Mouse (Mus musculus): Measurements from ENCODE around the gene Lrrn2. TPM values are rescaled to one million over a fixed set of nuclear protein-coding genes. Genes with fewer than 3 reads are reported as not detected.
"Not testable (repeated sequence)": the region's sequence is repeated elsewhere in the genome, so short reads cannot be mapped to it uniquely, and the experiment has no call there.

The Lrrn2 gene
- polyA plus RNA-seq, 1 experiment: not detected

GRCm38 (mm10) chr1:132947811-132948210, 67.7 kb downstream of the Lrrn2 start:
- Histone ChIP-seq H3K4me1 (peaks cover 9% of the 10 kb centered on the region), H3K27me3 (replicated peaks) (peaks cover 76% of the 10 kb centered on the region), H3K4me3 (replicated peaks) (no peak overlapping the region), H3K36me3 (replicated peaks; ENCODE audit: low read length) (no peaks in the 10 kb centered on the region), H3K9me3 (no peaks in the 10 kb centered on the region)
- no peak for TF ChIP-seq FLI1 (IDR thresholded peaks at IDR 0.05; ENCODE audit: low read length)
- no peak for TF ChIP-seq GATA1 (IDR thresholded peaks at IDR 0.05; ENCODE audit: borderline replicate concordance, low read length)

DNA sequence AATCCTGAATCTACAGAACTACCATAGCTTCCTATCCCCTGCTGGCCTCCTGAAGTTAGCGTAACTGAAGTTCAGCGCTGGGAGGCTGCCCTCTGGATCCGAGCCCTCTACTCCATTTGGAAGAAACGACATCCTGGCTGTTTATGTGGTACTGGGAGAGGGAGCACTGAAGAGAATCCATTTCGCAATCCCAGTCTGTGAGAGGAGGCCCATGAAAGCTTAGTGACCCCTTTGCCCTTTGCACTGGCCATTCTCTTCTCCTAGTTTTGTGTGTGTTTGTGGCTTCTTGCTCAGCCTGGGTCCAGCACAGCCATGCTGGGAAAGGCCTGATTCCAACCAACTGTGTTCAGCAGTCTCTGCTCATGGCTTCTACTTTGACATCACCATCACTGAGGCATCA, 76.7 kb downstream of the Lrrn2 start:
- TF ChIP-seq FLI1 (IDR thresholded peaks at IDR 0.05; ENCODE audit: low read length): no peak
- no peak for TF ChIP-seq GATA1 (IDR thresholded peaks at IDR 0.05; ENCODE audit: borderline replicate concordance, low read length)
- Histone ChIP-seq H3K27me3 (replicated peaks) (peaks cover 79% of the 10 kb centered on the region), H3K4me3 (replicated peaks) (no peak overlapping the region), H3K36me3 (replicated peaks; ENCODE audit: low read length) (no peaks in the 10 kb centered on the region), H3K9me3 (peaks cover 3% of the 10 kb centered on the region; the same call in 1 of the 2 replicates), H3K4me1 (peaks cover 9% of the 10 kb centered on the region)

DNA sequence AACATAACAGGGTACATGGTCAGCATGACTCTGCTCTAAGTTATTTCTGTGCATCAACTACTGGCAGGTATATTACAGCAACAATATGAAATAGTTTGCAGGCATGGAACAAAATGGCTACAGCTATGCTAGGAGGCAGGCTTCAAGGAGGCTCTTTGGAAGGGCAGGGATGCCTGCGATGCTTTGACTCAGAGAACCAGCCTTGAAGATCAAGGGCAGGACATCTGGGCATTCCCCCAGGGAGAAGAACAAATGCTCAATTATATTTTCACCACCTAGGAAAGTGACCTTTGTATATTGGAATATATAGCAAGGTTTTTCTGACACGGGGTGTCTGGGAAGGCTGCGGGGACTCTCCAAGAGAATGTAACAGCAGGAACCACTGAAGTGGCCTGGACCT, 81.7 kb downstream of the Lrrn2 start:
- H3K4me3 ChIP-seq (replicated peaks): no peak overlapping the region
- H3K9me3 ChIP-seq: peaks cover 3% of the 10 kb centered on the region; the same call in 1 of the 2 replicates
- TF ChIP-seq FLI1 (IDR thresholded peaks at IDR 0.05; ENCODE audit: low read length) (no peak), GATA1 (IDR thresholded peaks at IDR 0.05; ENCODE audit: borderline replicate concordance, low read length) (no peak)
- H3K36me3 ChIP-seq (replicated peaks; ENCODE audit: low read length): no peaks in the 10 kb centered on the region
- no peaks in the 10 kb centered on the region for H3K4me1 ChIP-seq
- H3K27me3 ChIP-seq (replicated peaks): peaks cover 54% of the 10 kb centered on the region

DNA sequence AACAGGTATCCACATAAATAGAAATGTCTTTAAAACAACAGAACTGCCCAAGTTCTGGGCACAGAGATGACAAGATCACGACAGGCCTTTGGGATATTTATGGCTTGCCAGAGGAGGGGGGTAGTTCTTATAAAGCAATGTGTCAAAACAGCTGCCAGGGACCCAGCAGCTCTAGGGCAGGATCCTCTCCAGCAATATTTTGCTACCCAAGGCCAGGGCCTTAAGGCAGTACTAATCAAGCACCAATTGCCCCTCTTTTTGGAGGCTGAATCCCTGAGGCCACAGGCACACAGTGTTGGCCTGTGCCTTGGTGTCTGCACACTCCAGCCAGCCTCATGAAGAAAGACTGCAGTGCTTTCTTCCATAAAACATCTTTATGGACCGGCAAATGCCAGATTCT, 84.0 kb downstream of the Lrrn2 start:
- peaks cover 7% of the 10 kb centered on the region; the same call in 1 of the 2 replicates for H3K9me3 ChIP-seq
- peaks cover 46% of the 10 kb centered on the region for H3K27me3 ChIP-seq (replicated peaks)
- H3K4me3 ChIP-seq (replicated peaks): no peak overlapping the region
- H3K4me1 ChIP-seq: no peaks in the 10 kb centered on the region
- H3K36me3 ChIP-seq (replicated peaks; ENCODE audit: low read length): no peaks in the 10 kb centered on the region
- no peak for TF ChIP-seq GATA1 (IDR thresholded peaks at IDR 0.05; ENCODE audit: borderline replicate concordance, low read length)
- TF ChIP-seq FLI1 (IDR thresholded peaks at IDR 0.05; ENCODE audit: low read length): no peak

DNA sequence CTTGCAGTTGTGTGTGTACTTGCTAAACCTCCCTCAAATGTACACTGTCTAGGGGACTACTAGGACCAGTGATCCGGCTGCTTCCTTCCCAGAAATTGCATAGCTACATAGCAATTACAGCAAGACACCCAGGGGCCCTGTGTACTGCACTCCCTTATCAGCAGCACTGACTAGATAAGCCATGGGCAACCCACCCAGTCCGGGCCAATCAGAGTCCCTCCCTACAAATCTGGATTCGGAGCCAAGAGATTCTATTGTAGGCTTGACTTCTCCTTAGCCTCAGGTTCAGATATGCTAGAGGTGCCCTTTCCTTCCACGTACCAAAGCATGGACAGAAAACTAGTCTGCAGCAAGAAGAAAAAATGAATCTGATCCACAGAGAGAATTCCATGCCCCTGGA, 84.6 kb downstream of the Lrrn2 start:
- no peak overlapping the region for H3K4me3 ChIP-seq (replicated peaks)
- peaks cover 45% of the 10 kb centered on the region for H3K27me3 ChIP-seq (replicated peaks)
- TF ChIP-seq GATA1 (IDR thresholded peaks at IDR 0.05; ENCODE audit: borderline replicate concordance, low read length) (no peak), FLI1 (IDR thresholded peaks at IDR 0.05; ENCODE audit: low read length) (no peak)
- no peaks in the 10 kb centered on the region for H3K36me3 ChIP-seq (replicated peaks; ENCODE audit: low read length)
- H3K4me1 ChIP-seq: no peaks in the 10 kb centered on the region
- H3K9me3 ChIP-seq: peaks cover 7% of the 10 kb centered on the region; the same call in 1 of the 2 replicates

DNA sequence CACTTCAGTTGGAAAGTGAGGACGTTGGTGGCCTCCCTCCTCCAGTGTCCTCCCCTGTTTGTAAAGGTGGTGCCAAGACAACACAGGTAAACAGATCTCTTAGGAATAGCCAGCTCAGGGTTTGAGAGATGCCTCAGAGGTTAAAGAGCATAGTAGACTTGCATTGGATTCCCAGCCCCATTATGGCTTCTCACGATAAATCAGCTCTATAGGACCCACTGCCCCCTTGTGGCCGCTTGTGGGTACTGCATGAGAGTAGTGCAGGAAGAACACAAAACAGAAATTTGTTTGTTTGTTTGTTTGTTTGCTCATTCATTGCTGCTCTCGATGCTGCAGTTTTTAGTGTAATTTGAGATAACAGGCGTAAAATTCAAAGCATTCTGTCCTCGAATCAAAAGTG, 88.6 kb downstream of the Lrrn2 start:
- H3K4me1 ChIP-seq: no peaks in the 10 kb centered on the region

DNA sequence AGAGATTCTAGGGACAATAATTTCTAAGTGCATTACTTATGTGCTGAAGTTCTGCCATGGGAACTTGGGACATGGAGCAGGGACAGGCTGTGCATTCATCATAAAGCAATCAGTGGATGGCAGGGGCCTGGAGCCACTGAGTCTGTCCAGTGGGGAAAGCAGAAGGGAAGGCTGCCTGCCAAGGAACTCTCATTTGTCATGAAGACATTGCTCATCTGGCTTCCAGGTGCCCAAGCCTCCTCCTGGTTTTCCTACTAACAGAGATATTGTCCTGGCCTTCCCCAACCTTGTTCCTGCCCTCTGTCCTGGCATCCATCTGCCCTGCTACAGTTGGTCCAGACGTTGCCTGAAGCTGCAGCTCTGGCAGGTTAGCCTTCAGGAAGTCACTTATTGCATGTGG, 97.3 kb downstream of the Lrrn2 start:
- peaks cover 5% of the 10 kb centered on the region; the same call in 1 of the 2 replicates for H3K4me1 ChIP-seq
- H3K27me3 ChIP-seq (replicated peaks): peaks cover 3% of the 10 kb centered on the region
- H3K4me3 ChIP-seq (replicated peaks): no peak overlapping the region
- H3K36me3 ChIP-seq (replicated peaks; ENCODE audit: low read length): peaks cover 61% of the 10 kb centered on the region
- TF ChIP-seq FLI1 (IDR thresholded peaks at IDR 0.05; ENCODE audit: low read length) (no peak), GATA1 (IDR thresholded peaks at IDR 0.05; ENCODE audit: borderline replicate concordance, low read length) (no peak)
- no peaks in the 10 kb centered on the region for H3K9me3 ChIP-seq

More for the DNA sequence above, 88.6 kb downstream of the Lrrn2 start:
- H3K36me3 ChIP-seq (replicated peaks; ENCODE audit: low read length): no peaks in the 10 kb centered on the region
- peaks cover 10% of the 10 kb centered on the region for H3K9me3 ChIP-seq
- TF ChIP-seq FLI1 (IDR thresholded peaks at IDR 0.05; ENCODE audit: low read length) (no peak), GATA1 (IDR thresholded peaks at IDR 0.05; ENCODE audit: borderline replicate concordance, low read length) (no peak)
- no peak overlapping the region for H3K4me3 ChIP-seq (replicated peaks)
- H3K27me3 ChIP-seq (replicated peaks): peaks cover 28% of the 10 kb centered on the region

DNA sequence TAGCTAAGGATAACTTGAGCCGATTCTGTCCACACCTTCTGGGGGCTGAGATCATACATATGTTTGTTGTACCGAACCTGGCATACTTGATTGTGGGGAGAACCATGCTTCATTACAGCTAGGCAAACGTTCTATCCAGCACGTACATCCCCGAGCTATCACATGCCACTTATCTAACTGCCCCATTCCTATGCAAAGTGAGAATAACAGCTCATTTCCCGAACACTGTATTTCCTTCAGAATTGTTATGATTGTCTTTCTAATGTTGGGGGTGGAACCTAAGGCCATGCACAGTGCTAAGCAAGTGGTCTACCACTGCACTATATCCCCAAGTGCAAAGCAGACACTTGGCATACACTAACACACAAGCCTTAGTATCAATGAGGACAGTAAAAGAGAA, 101.2 kb downstream of the Lrrn2 start:
- TF ChIP-seq FLI1 (IDR thresholded peaks at IDR 0.05; ENCODE audit: low read length): no peak
- no peak for TF ChIP-seq GATA1 (IDR thresholded peaks at IDR 0.05; ENCODE audit: borderline replicate concordance, low read length)
- H3K4me1 ChIP-seq: peaks cover 5% of the 10 kb centered on the region; the same call in 1 of the 2 replicates
- no peak overlapping the region for H3K4me3 ChIP-seq (replicated peaks)
- H3K27me3 ChIP-seq (replicated peaks): no peaks in the 10 kb centered on the region
- H3K36me3 ChIP-seq (replicated peaks; ENCODE audit: low read length): peaks cover 92% of the 10 kb centered on the region
- no peaks in the 10 kb centered on the region for H3K9me3 ChIP-seq

- Histone ChIP-seq H3K4me1 (peaks cover 14% of the 10 kb centered on the region), H3K9me3 (no peaks in the 10 kb centered on the region), H3K4me3 (replicated peaks) (no peak overlapping the region), H3K27me3 (replicated peaks) (no peaks in the 10 kb centered on the region), H3K36me3 (replicated peaks; ENCODE audit: low read length) (peaks cover 93% of the 10 kb centered on the region)
- no peak for TF ChIP-seq GATA1 (IDR thresholded peaks at IDR 0.05; ENCODE audit: borderline replicate concordance, low read length)
- TF ChIP-seq FLI1 (IDR thresholded peaks at IDR 0.05; ENCODE audit: low read length): no peak
These were observed 102.7 kb downstream of the Lrrn2 start for GRCm38 (mm10) chr1:132982728-132983127.

DNA sequence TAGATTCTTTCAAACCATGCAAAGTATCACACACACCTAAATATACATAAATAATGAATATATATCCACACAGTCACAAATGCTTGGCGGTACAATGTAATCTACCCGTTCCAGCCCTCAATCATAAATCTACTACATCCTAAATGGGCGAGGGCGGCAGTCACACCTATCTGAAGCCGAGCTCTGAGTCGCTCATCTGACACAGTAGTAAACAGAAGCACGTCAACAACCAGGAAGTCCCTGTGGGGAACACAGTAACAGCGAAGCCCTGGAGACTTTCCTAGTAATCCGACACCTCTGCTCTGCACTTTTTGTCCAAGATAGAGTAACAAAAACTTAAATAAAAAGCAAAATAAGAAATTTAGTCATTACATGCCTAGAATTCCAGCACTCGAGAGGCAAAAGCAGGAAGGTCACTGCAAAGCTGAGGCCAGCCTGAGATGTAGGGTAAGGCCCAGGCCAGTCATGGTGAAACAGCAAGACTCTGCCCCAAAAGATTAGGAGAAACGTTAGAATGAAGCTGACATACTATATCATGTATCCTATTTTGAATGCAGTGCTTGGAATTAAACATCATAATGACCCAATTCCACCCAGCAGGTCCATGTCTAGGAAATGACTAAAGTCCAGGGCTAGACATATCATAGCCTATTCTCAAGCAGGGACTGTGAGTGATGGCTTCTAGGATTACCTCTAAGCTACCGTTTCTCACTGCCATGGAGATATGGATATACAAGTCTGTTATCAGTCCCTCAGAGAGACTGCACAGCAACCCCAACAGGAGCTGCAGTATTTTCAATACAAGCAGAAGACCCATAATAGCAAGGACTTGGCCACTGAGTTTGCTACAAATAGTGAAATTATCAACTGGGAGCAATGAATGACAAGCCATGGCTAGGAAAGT, 108.7 kb downstream of the Lrrn2 start:
- Histone ChIP-seq H3K4me1 (peaks cover 30% of the 10 kb centered on the region), H3K36me3 (replicated peaks; ENCODE audit: low read length) (peaks cover 86% of the 10 kb centered on the region)
- H3K9me3 ChIP-seq; H3K27me3 ChIP-seq (replicated peaks); H3K4me3 ChIP-seq (replicated peaks): not testable (repeated sequence)

Other genes with a start within 250 kb of the Lrrn2 start
- gene Nfasc, start 138.5 kb upstream of the Lrrn2 start, polyA plus RNA-seq (2012; ENCODE audit: insufficient read depth, low replicate concordance): 0.01 TPM in 1 of 2 replicates, not detected in the other
- gene Mdm4, start 150.3 kb downstream of the Lrrn2 start, polyA plus RNA-seq (2012; ENCODE audit: insufficient read depth, low replicate concordance): 7.3 TPM in 1 of 2 replicates, not detected in the other
- gene Pik3c2b, start 165.4 kb downstream of the Lrrn2 start, polyA plus RNA-seq (2012; ENCODE audit: insufficient read depth, low replicate concordance): 0.56 and 0.73 TPM in 2 replicates